Mouse (Mus musculus): Measurements from ENCODE around the gene Map3k14. TPM values are rescaled to one million over a fixed set of nuclear protein-coding genes. Genes with fewer than 3 reads are reported as not detected.

Map3k14 gene
- polyA plus RNA-seq, 1 experiment = 49.6 TPM

GRCm38 (mm10) chr11:103170494-103171285 lies 96.6 kb downstream of the Map3k14 start, which contains the start of gene Fmnl1:
Fmnl1 (plus strand) TSS chr11:103171107.
- Histone ChIP-seq H3K27me3 (ENCODE audit: control insufficient read depth, insufficient read depth, low read length) (no peaks in the 10 kb centered on the region), H3K27ac (ENCODE audit: insufficient read depth, low read length) (peak within 1 kb of the TSS; percentile 99), H3K4me1 (ENCODE audit: control insufficient read depth, insufficient read depth, insufficient read length) (peaks cover 13% of the 10 kb centered on the region; the same call in 1 of the 2 replicates), H3K4me3 (ENCODE audit: extremely low read depth, insufficient read depth, insufficient read length) (peak within 1 kb of the TSS; percentile 97), H3K36me3 (ENCODE audit: control insufficient read depth, insufficient read depth, low read length) (0 out of 2 replicates have a peak, but pooled peaks cover 1% of the 10 kb centered on the region)
- peak in 1 of 2 experiments; percentile 83 for DNase-seq (ENCODE audit: low read depth in 1 of 2, low spot score in 2 of 2)
- TF ChIP-seq POLR2A (IDR thresholded peaks at IDR 0.05; ENCODE audit: low read depth, low read length) (peak; percentile 80), CTCF (IDR thresholded peaks at IDR 0.05; ENCODE audit: extremely low read depth, insufficient read depth, insufficient read length, insufficient replicate concordance) (no peak)
- 2% methylated on average over 57 of the region's 84 CpGs for WGBS

- Histone ChIP-seq H3K27ac (ENCODE audit: insufficient read depth, low read length) (peak overlapping the region; percentile 75), H3K27me3 (ENCODE audit: control insufficient read depth, insufficient read depth, low read length) (no peaks in the 10 kb centered on the region), H3K36me3 (ENCODE audit: control insufficient read depth, insufficient read depth, low read length) (0 out of 2 replicates have a peak, but pooled peaks cover 1% of the 10 kb centered on the region), H3K4me1 (ENCODE audit: control insufficient read depth, insufficient read depth, insufficient read length) (peaks cover 11% of the 10 kb centered on the region; the same call in 1 of the 2 replicates), H3K4me3 (ENCODE audit: extremely low read depth, insufficient read depth, insufficient read length) (peak overlapping the region; percentile 97; the same call in 1 of the 2 replicates)
- no peak for DNase-seq (ENCODE audit: low read depth in 1 of 2, low spot score in 2 of 2)
- WGBS = 35% methylated on average over 3 of the region's 3 CpGs
- no peak for TF ChIP-seq CTCF (IDR thresholded peaks at IDR 0.05; ENCODE audit: extremely low read depth, insufficient read depth, insufficient read length, insufficient replicate concordance)
- no peak for TF ChIP-seq POLR2A (IDR thresholded peaks at IDR 0.05; ENCODE audit: low read depth, low read length)
Observed at GRCm38 (mm10) chr11:103170111-103170493, 97.2 kb downstream of the Map3k14 start.

Other genes starting within 250 kb of the Map3k14 start
- gene Nmt1, start 239.3 kb downstream of the Map3k14 start, polyA plus RNA-seq (2012; rRNA removed) = 23.4 and 23.9 TPM in 2 replicates
- gene Dcakd, start 239.1 kb downstream of the Map3k14 start, polyA plus RNA-seq (2012; rRNA removed) = 24.7 and 34.9 TPM in 2 replicates
- 4.7 TPM in 2 replicates for gene Plcd3, start 165.8 kb downstream of the Map3k14 start, polyA plus RNA-seq (2012; rRNA removed)
- 17.9 and 22.5 TPM in 2 replicates for gene Acbd4, start 165.8 kb downstream of the Map3k14 start, polyA plus RNA-seq (2012; rRNA removed)
- gene Hexim1, start 151.2 kb downstream of the Map3k14 start, polyA plus RNA-seq (2012; rRNA removed) = 10.3 and 11.2 TPM in 2 replicates
- gene Hexim2, start 135.0 kb downstream of the Map3k14 start, polyA plus RNA-seq (2012; rRNA removed) = 2.3 and 3.0 TPM in 2 replicates
- gene Fmnl1, start 96.4 kb downstream of the Map3k14 start, polyA plus RNA-seq (2012; rRNA removed) = 137 and 147 TPM in 2 replicates
- not detected in 2 replicates for gene 1700023F06Rik, start 58.9 kb downstream of the Map3k14 start, polyA plus RNA-seq (2012; rRNA removed)
- not detected in 2 replicates for gene Spata32, start 49.0 kb downstream of the Map3k14 start, polyA plus RNA-seq (2012; rRNA removed)
- 90.0 and 101 TPM in 2 replicates for gene Arhgap27, start 96.2 kb upstream of the Map3k14 start, polyA plus RNA-seq (2012; rRNA removed)
- 26.8 and 27.5 TPM in 2 replicates for gene Plekhm1, start 145.2 kb upstream of the Map3k14 start, polyA plus RNA-seq (2012; rRNA removed)
- not detected in 2 replicates for gene Lrrc37a, start 237.1 kb upstream of the Map3k14 start, polyA plus RNA-seq (2012; rRNA removed)

Measured in spleen, adult 2 months (tissue).